Mouse (Mus musculus) Patski (cell line): Measurements from ENCODE around the gene Il4. TPM values are rescaled to one million over a fixed set of nuclear protein-coding genes. Genes with fewer than 3 reads are reported as not detected.
"Not testable (repeated sequence)": the region's sequence is repeated elsewhere in the genome, so short reads cannot be mapped to it uniquely, and the experiment has no call there.

Source experiments
- ATAC-seq: fragments of 100-300 bp; one replicate; pipeline ENCODE4 v1.8.0; 2021
- CTCF ChIA-PET: fragments of 350-600 bp; sonication (Branson Sonifier 250); formaldehyde crosslinking; loops from one replicate; lab custom pipeline; 2022; ENCODE audit warnings: inconsistent platforms; lab: Charles Lee
- POLR2A ChIA-PET: fragments of 350-600 bp; sonication (Branson Sonifier 250); formaldehyde crosslinking; loops from one replicate; lab custom pipeline; 2022; ENCODE audit warnings: antibody characterized with exemption, inconsistent platforms; lab: Charles Lee
- DNase-seq: peaks from one replicate; pipeline ENCODE4 v3.0.0-alpha.2; 2011; ENCODE audit warnings: low read depth, low spot score
- H3K27me3 ChIP-seq: fragments of 371-371 bp; one replicate; pipeline ENCODE4 v1.5.1; 2021
- CTCF ChIP-seq: fragments of 100-300 bp; IDR thresholded peaks from one replicate; pipeline ENCODE4 v1.5.1; 2021
- in situ Hi-C: fragments of 300-500 bp; cut with MboI; formaldehyde crosslinking; loops from 3 replicates; pipeline ENCODE4 v1.11.1; 2018; ENCODE audit warnings: low pct_unique_long_range_greater_than_20kb, mixed read lengths
- polyA plus RNA-seq: library from polyadenylated mRNA; unstranded; gene quantifications from one replicate; pipeline ENCODE4 v1.2.3, GENCODE M21; 2021

The Il4 gene
- polyA plus RNA-seq, 1 experiment from 2014 or later = 3.2 TPM

- ATAC-seq (peak; percentile 88), DNase-seq (peak; percentile 73)
- H3K27me3 ChIP-seq = no peaks in the 10 kb centered on the region
- POLR2A ChIA-PET = interaction anchor here (0.8 kb wide), 1 partner anchor 55 kb away, joined by 4 read pairs; no protein-coding TSS in a partner anchor
- CTCF ChIA-PET = interaction anchor here (0.9 to 1.5 kb wide), 4 partner anchors 16 to 60 kb away, joined by 3 to 6 read pairs (median 3); no protein-coding TSS in a partner anchor
- TF ChIP-seq CTCF = no peak
- in situ Hi-C loops = no loop called here
Measured at GRCm38 (mm10) chr11:53567224-53568014, 51.0 kb downstream of the Il4 start, which contains the start of gene Kif3a. Gene Kif3a (plus strand): TSS chr11:53567379.

- DNase-seq (no peak), ATAC-seq (no peak)
- no peak for TF ChIP-seq CTCF
- ChIA-PET CTCF (interaction anchor here (0.9 to 1.5 kb wide), 4 partner anchors 15 to 59 kb away, joined by 3 to 6 read pairs (median 3); no protein-coding TSS in a partner anchor), POLR2A (interaction anchor here (0.8 kb wide), 2 partner anchors 15 to 56 kb away, joined by 3 to 4 read pairs; no protein-coding TSS in a partner anchor)
- no peaks in the 10 kb centered on the region for H3K27me3 ChIP-seq
- in situ Hi-C loops = no loop called here
Measured at GRCm38 (mm10) chr11:53566646-53567045, 51.8 kb downstream of the Il4 start.

GRCm38 (mm10) chr11:53561986-53562385 is 56.5 kb downstream of the Il4 start:
- in situ Hi-C loops = no loop called here
- POLR2A ChIA-PET = no interaction called here
- DNase-seq (no peak), ATAC-seq (no peak)
- CTCF ChIA-PET = no interaction called here
- H3K27me3 ChIP-seq = no peaks in the 10 kb centered on the region
- no peak for TF ChIP-seq CTCF

GRCm38 (mm10) chr11:53559980-53560379 is 58.5 kb downstream of the Il4 start:
- ATAC-seq, POLR2A ChIA-PET, in situ Hi-C loops, DNase-seq, H3K27me3 ChIP-seq, CTCF ChIA-PET: not testable (repeated sequence)

- DNase-seq, H3K27me3 ChIP-seq, CTCF ChIA-PET, ATAC-seq, POLR2A ChIA-PET, in situ Hi-C loops: not testable (repeated sequence)
Measured at GRCm38 (mm10) chr11:53557992-53558391, 60.5 kb downstream of the Il4 start.

GRCm38 (mm10) chr11:53556529-53556928 is 61.9 kb downstream of the Il4 start:
- in situ Hi-C loops, POLR2A ChIA-PET, ATAC-seq, DNase-seq, CTCF ChIA-PET, H3K27me3 ChIP-seq: not testable (repeated sequence)

Other genes starting within 250 kb of the Il4 start
- 0.12 TPM for gene Leap2, start 195.5 kb downstream of the Il4 start, polyA plus RNA-seq
- gene Uqcrq, start 187.8 kb downstream of the Il4 start, polyA plus RNA-seq = 664 TPM
- gene Gdf9, start 187.6 kb downstream of the Il4 start, polyA plus RNA-seq = 0.08 TPM
- gene Gm10447, start 161.6 kb downstream of the Il4 start, polyA plus RNA-seq = not detected
- gene Shroom1, start 161.5 kb downstream of the Il4 start, polyA plus RNA-seq = not detected
- gene Gm9837, start 148.2 kb downstream of the Il4 start, polyA plus RNA-seq = not detected
- gene Gm9945, start 138.5 kb downstream of the Il4 start, polyA plus RNA-seq = not detected
- not detected for gene Sowaha, start 138.4 kb downstream of the Il4 start, polyA plus RNA-seq
- gene Sept8, start 99.4 kb downstream of the Il4 start, polyA plus RNA-seq = 55.7 TPM
- 52.7 TPM for gene Kif3a, start 51.3 kb downstream of the Il4 start, polyA plus RNA-seq
- not detected for gene Il13, start 16.0 kb upstream of the Il4 start, polyA plus RNA-seq
- gene Rad50, start 88.7 kb upstream of the Il4 start, polyA plus RNA-seq = 20.9 TPM
- gene Il5, start 102.1 kb upstream of the Il4 start, polyA plus RNA-seq = not detected
- gene Irf1, start 151.3 kb upstream of the Il4 start, polyA plus RNA-seq = 30.7 TPM
- gene Gm17334, start 154.5 kb upstream of the Il4 start, polyA plus RNA-seq = 0.44 TPM
- gene Gm12216, start 240.6 kb upstream of the Il4 start, polyA plus RNA-seq = 0.58 TPM